Mouse (Mus musculus) neutrophil, adult 59 days (primary cell): Measurements from ENCODE around the gene Gnb2. TPM values are rescaled to one million over a fixed set of nuclear protein-coding genes. Genes with fewer than 3 reads are reported as not detected.

Experiments
- total RNA-seq, 2 experiments: library from RNA; stranded (reverse); gene quantifications; 1 replicate in 1 of 2; 2 replicates in 1 of 2; pipeline ENCODE4 v1.2.4; 2023

The Gnb2 gene
- 100 to 1,000 TPM; 919 to 975 TPM for total RNA-seq

DNA sequence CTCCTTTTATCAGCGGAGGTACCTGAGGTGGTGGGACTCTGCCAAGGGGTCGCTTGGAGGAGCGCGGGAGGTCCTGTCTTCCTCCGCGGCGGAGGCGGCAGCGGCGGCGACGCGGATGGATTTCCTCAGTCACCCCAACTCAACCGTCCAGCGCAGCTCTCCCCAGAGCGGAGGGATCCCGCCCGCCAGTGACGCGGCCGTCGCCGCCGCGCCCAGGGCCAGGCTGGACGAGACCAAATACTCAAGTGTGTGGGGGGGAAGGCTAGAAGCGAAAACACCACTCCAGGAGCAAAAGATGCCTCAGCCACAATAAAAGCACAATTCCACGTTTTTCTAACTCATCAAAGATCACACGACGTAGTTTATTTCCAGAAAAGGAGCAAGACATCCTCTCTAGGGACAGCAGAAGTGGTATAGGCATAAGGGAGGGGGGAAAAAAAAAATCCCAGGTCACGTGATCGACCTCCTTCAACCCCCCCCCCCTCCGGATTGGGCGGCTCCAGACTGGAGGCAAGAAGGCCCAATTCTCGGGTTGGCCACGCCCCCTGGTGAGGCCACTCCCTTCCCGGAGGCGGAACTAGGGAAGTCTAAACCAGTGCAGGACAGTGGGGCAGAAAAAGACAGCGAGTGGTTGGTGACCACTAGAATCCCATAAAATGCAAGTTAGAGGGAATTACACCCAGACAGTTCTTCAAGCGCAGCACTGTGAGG is at the start of gene Gnb2, which contains the start of gene Epo:
Gene Gnb2, minus strand, starts transcription at position 394 of the 711 bp plus-strand sequence.
Gene Epo, minus strand, starts transcription at position 126 of the 711 bp plus-strand sequence.

DNA sequence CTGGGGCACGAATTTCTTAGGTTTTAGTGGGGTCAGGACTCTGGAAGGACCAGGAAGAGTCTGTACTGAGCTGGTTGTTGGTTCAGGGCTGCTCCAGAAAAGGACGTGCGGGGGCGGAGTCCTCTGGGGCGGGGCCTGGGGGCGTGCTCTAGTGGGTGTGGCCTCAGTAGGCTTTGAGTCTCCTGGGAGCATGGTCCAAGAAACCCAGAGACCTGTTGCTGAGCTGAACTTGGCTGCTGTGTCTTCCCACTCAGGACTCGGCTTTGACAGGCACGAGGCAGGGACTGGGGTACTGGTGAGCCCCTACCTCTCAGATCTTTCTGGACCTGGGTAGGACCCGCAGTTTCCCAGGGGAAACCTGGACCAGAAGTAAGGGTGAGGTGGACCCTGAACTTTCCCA is 36.4 kb upstream of the Gnb2 start, which contains the start of gene Tfr2:
Gene Tfr2, plus strand, starts transcription at position 176 of the 400 bp plus-strand sequence.

DNA sequence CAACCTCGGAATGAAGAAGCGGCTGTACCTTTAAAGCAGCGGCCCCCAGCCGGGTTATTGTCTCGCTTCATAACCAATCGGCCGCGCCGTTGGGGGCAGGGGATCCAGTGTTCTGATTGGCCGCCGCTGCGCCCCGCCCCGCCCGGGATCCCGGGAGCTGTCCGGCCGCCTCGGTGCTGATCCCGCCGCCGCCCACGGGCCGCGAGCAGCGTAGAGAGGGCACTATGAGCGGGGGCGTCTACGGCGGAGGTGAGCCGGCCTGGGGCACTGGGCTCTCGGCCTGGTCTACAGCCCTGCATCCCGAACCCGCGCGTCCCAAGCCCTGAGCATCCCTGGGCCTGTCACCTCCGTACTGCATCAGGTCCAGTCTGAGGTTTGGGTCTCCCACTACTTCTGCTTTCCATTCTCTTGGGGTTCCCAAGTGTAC is 20.1 kb upstream of the Gnb2 start, which contains the start of gene Actl6b:
Gene Actl6b, plus strand, starts transcription at position 107 of the 427 bp plus-strand sequence.

DNA sequence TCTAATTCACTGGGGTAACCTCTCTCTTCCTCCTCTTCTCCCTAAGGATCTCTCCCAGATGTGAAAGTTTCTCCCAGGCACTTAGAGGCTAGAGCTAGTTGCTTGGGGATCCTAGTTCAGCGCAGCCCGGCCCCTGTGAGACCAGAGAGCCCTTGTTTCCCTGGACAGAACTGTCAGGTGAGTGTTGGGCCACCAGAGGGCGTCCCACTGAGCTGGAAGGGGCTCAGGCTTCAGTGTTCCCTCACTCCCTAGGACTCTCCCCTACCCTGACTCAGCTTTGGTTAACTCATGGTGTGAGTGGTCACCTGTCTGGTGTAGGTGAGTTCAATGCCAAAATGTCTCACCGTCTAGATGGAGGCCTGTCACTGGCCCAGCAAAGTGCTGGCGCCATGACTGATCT is 14.9 kb downstream of the Gnb2 start, which contains the start of gene Gigyf1:
Gene Gigyf1, plus strand, starts transcription at position 113 of the 400 bp plus-strand sequence.

DNA sequence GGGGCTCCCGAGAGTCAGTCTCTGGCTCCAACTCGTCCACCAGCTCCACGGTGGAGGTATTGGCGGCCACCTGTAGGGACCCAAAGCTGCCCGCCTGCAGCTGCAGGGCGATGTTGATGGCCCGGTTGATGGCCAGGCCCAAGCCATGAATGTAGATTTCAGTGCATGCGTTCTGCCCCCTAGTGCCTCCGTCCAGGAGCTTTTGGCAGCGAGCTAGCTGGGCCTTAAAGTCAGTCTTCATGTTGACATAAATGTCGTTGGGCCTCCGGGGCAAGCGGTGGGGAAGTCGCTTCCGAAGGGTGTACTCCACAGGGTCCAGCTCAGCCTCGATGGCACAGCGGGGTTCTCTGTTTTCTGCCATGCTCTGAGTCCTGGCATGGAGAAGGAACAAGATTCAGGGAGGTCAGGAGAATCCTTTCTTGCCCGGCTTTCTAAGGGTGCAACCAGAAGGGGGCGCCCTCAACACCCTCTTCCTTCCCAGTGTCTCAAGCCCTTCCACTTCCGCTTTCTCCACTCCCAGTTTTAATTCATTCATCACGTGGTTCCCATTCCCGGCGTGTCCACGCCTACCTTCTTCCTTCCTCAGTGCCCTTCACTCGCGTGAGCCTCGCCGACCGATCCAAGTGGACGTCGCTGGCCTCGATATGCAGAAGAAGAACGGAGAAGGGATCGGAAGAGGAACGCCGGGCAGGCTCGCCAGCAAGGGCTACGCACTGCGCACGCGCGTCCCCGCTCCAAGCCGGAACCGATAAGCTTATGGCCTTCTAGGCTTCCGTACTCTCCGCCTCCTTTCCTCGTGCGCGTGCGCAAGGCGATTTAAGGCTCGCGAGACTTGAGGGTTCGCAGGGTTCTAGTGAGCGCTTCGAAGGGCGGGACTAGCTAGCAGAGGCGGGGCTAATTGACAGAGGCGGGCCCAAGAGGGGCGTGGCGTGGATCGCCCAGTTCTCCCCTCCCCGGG is 31.3 kb downstream of the Gnb2 start, which contains the start of gene Pop7:
Gene Pop7, minus strand, starts transcription at position 810 of the 958 bp plus-strand sequence.

Other genes with a start within 250 kb of the Gnb2 start
- 1 to 10 TPM; 2.9 to 9.9 TPM for gene Ache, start 246.0 kb downstream of the Gnb2 start, total RNA-seq
- 1 to 10 TPM; 3.0 to 3.9 TPM for gene Ufsp1, start 238.9 kb downstream of the Gnb2 start, total RNA-seq
- gene Srrt, start 225.8 kb downstream of the Gnb2 start, total RNA-seq = 100 to 1,000 TPM; 207 to 230 TPM
- 1 to 10 TPM; 7.5 to 10.0 TPM for gene Trip6, start 219.1 kb downstream of the Gnb2 start, total RNA-seq
- 10 to 100 TPM; 36.7 to 37.4 TPM for gene Slc12a9, start 199.9 kb downstream of the Gnb2 start, total RNA-seq
- gene Ephb4, start 183.4 kb downstream of the Gnb2 start, total RNA-seq = under 1 TPM; 0.13 to 0.20 TPM
- under 1 TPM; 0.07 to 0.18 TPM for gene Zan, start 56.4 kb downstream of the Gnb2 start, total RNA-seq
- 10 to 100 TPM; 13.8 to 20.5 TPM for gene Pop7, start 31.0 kb downstream of the Gnb2 start, total RNA-seq
- 10 to 100 TPM; 45.4 to 47.4 TPM for gene Gigyf1, start 15.0 kb downstream of the Gnb2 start, total RNA-seq
- not detected for gene Epo, start 268 bp downstream of the Gnb2 start, total RNA-seq
- not detected for gene Actl6b, start 20.0 kb upstream of the Gnb2 start, total RNA-seq
- 1 to 10 TPM; 3.9 to 5.5 TPM for gene Tfr2, start 36.3 kb upstream of the Gnb2 start, total RNA-seq
- gene Mospd3, start 67.5 kb upstream of the Gnb2 start, total RNA-seq = 10 to 100 TPM; 47.6 to 59.4 TPM
- under 1 TPM; 0.58 to 0.62 TPM for gene Pcolce, start 80.3 kb upstream of the Gnb2 start, total RNA-seq
- gene Fbxo24, start 95.5 kb upstream of the Gnb2 start, total RNA-seq = under 1 TPM; 0.22 to 0.38 TPM
- 100 to 1,000 TPM; 231 to 234 TPM for gene Lrch4, start 95.6 kb upstream of the Gnb2 start, total RNA-seq
- 10 to 100 TPM; 43.2 to 44.0 TPM for gene Gm20605, start 95.7 kb upstream of the Gnb2 start, total RNA-seq
- gene Sap25, start 107.8 kb upstream of the Gnb2 start, total RNA-seq = 10 to 100 TPM; 63.8 to 70.2 TPM
- gene Irs3, start 112.2 kb upstream of the Gnb2 start, total RNA-seq = under 1 TPM in 1 of 2 experiments, not detected in 1; 0.33 TPM
- gene Agfg2, start 151.2 kb upstream of the Gnb2 start, total RNA-seq = 10 to 100 TPM; 24.1 to 25.5 TPM
- 1 to 10 TPM in 1 of 2 experiments, under 1 TPM in 1; 0.60 to 1.1 TPM for gene Nyap1, start 208.1 kb upstream of the Gnb2 start, total RNA-seq
- 100 to 1,000 TPM; 304 to 318 TPM for gene Tsc22d4, start 212.2 kb upstream of the Gnb2 start, total RNA-seq
- 10 to 100 TPM; 29.2 to 34.9 TPM for gene Ppp1r35, start 245.3 kb upstream of the Gnb2 start, total RNA-seq